Mouse (Mus musculus): ENCODE measurements at regions not wholly inside any gene's neighbourhood (a gene's known extent, or its start where the extent isn't known, plus 50 kb on each side); places are given as distances from the start of the nearest gene placed in this dataset.

GRCm38 (mm10) chr3:17452984-17453383, 495.2 kb upstream of the Cypt12 start:
- H3K4me3 ChIP-seq (ENCODE audit: insufficient read depth, low read depth, low read length) = no peak overlapping the region
- no peaks in the 10 kb centered on the region for H3K4me1 ChIP-seq (ENCODE audit: control insufficient read depth, insufficient read depth, low read length)
- H3K27ac ChIP-seq (ENCODE audit: insufficient read depth, low read depth, low read length) = no peak overlapping the region
- WGBS = 41% methylated on average over 1 of the region's 1 CpGs
- no peak for TF ChIP-seq CTCF (IDR thresholded peaks at IDR 0.05; ENCODE audit: insufficient read depth, low read depth, low read length)
- no peak for TF ChIP-seq POLR2A (IDR thresholded peaks at IDR 0.05; ENCODE audit: insufficient read depth, low read depth, low read length)

GRCm38 (mm10) chr3:17460545-17460944, 487.7 kb upstream of the Cypt12 start:
- no peaks in the 10 kb centered on the region for H3K4me1 ChIP-seq (ENCODE audit: control insufficient read depth, insufficient read depth, low read length)
- no peak overlapping the region for H3K27ac ChIP-seq (ENCODE audit: insufficient read depth, low read depth, low read length)
- no peak for TF ChIP-seq CTCF (IDR thresholded peaks at IDR 0.05; ENCODE audit: insufficient read depth, low read depth, low read length)
- TF ChIP-seq POLR2A (IDR thresholded peaks at IDR 0.05; ENCODE audit: insufficient read depth, low read depth, low read length) = no peak
- 86% methylated on average over 5 of the region's 5 CpGs for WGBS
- H3K4me3 ChIP-seq (ENCODE audit: insufficient read depth, low read depth, low read length) = no peak overlapping the region

- H3K27ac ChIP-seq (ENCODE audit: insufficient read depth, low read depth, low read length) = no peak overlapping the region
- TF ChIP-seq CTCF (IDR thresholded peaks at IDR 0.05; ENCODE audit: insufficient read depth, low read depth, low read length) (no peak), POLR2A (IDR thresholded peaks at IDR 0.05; ENCODE audit: insufficient read depth, low read depth, low read length) (no peak)
- H3K4me1 ChIP-seq (ENCODE audit: control insufficient read depth, insufficient read depth, low read length) = no peaks in the 10 kb centered on the region
- H3K4me3 ChIP-seq (ENCODE audit: insufficient read depth, low read depth, low read length) = no peak overlapping the region
- WGBS = 92% methylated on average over 4 of the region's 4 CpGs
These were observed 486.8 kb upstream of the Cypt12 start for GRCm38 (mm10) chr3:17461365-17461764.

GRCm38 (mm10) chr3:17473812-17474211, 474.4 kb upstream of the Cypt12 start:
- H3K27ac ChIP-seq (ENCODE audit: insufficient read depth, low read depth, low read length) = no peak overlapping the region
- no peaks in the 10 kb centered on the region for H3K4me1 ChIP-seq (ENCODE audit: control insufficient read depth, insufficient read depth, low read length)
- 86% methylated on average over 2 of the region's 2 CpGs for WGBS
- TF ChIP-seq POLR2A (IDR thresholded peaks at IDR 0.05; ENCODE audit: insufficient read depth, low read depth, low read length) = no peak
- no peak for TF ChIP-seq CTCF (IDR thresholded peaks at IDR 0.05; ENCODE audit: insufficient read depth, low read depth, low read length)
- H3K4me3 ChIP-seq (ENCODE audit: insufficient read depth, low read depth, low read length) = no peak overlapping the region

- TF ChIP-seq CTCF (IDR thresholded peaks at IDR 0.05; ENCODE audit: insufficient read depth, low read depth, low read length) = no peak
- TF ChIP-seq POLR2A (IDR thresholded peaks at IDR 0.05; ENCODE audit: insufficient read depth, low read depth, low read length) = no peak
- H3K4me1 ChIP-seq (ENCODE audit: control insufficient read depth, insufficient read depth, low read length) = no peaks in the 10 kb centered on the region
- H3K27ac ChIP-seq (ENCODE audit: insufficient read depth, low read depth, low read length) = no peak overlapping the region
- WGBS = 41% methylated on average over 4 of the region's 4 CpGs
- H3K4me3 ChIP-seq (ENCODE audit: insufficient read depth, low read depth, low read length) = no peak overlapping the region
These were observed 458.7 kb upstream of the Cypt12 start for GRCm38 (mm10) chr3:17489240-17490142.

GRCm38 (mm10) chr3:17490632-17491031, 457.6 kb upstream of the Cypt12 start:
- TF ChIP-seq CTCF (IDR thresholded peaks at IDR 0.05; ENCODE audit: insufficient read depth, low read depth, low read length) (no peak), POLR2A (IDR thresholded peaks at IDR 0.05; ENCODE audit: insufficient read depth, low read depth, low read length) (no peak)
- no peak overlapping the region for H3K27ac ChIP-seq (ENCODE audit: insufficient read depth, low read depth, low read length)
- no peak overlapping the region for H3K4me3 ChIP-seq (ENCODE audit: insufficient read depth, low read depth, low read length)

GRCm38 (mm10) chr3:17498291-17498690, 449.9 kb upstream of the Cypt12 start:
- Histone ChIP-seq H3K27ac (ENCODE audit: insufficient read depth, low read depth, low read length) (no peak overlapping the region), H3K4me1 (ENCODE audit: control insufficient read depth, insufficient read depth, low read length) (no peaks in the 10 kb centered on the region), H3K4me3 (ENCODE audit: insufficient read depth, low read depth, low read length) (no peak overlapping the region)
- TF ChIP-seq POLR2A (IDR thresholded peaks at IDR 0.05; ENCODE audit: insufficient read depth, low read depth, low read length) (no peak), CTCF (IDR thresholded peaks at IDR 0.05; ENCODE audit: insufficient read depth, low read depth, low read length) (no peak)
- 90% methylated on average over 3 of the region's 3 CpGs for WGBS

More at GRCm38 (mm10) chr3:17490632-17491031, 457.6 kb upstream of the Cypt12 start:
- no peaks in the 10 kb centered on the region for H3K4me1 ChIP-seq (ENCODE audit: control insufficient read depth, insufficient read depth, low read length)

GRCm38 (mm10) chr3:17501556-17501955, 446.7 kb upstream of the Cypt12 start:
- TF ChIP-seq POLR2A (IDR thresholded peaks at IDR 0.05; ENCODE audit: insufficient read depth, low read depth, low read length) = no peak
- no peak for TF ChIP-seq CTCF (IDR thresholded peaks at IDR 0.05; ENCODE audit: insufficient read depth, low read depth, low read length)
- no peak overlapping the region for H3K4me3 ChIP-seq (ENCODE audit: insufficient read depth, low read depth, low read length)
- 44% methylated on average over 2 of the region's 2 CpGs for WGBS

GRCm38 (mm10) chr3:17541346-17541745, 406.9 kb upstream of the Cypt12 start:
- TF ChIP-seq POLR2A (IDR thresholded peaks at IDR 0.05; ENCODE audit: insufficient read depth, low read depth, low read length) (no peak), CTCF (IDR thresholded peaks at IDR 0.05; ENCODE audit: insufficient read depth, low read depth, low read length) (no peak)
- H3K4me3 ChIP-seq (ENCODE audit: insufficient read depth, low read depth, low read length) = no peak overlapping the region
- H3K27ac ChIP-seq (ENCODE audit: insufficient read depth, low read depth, low read length) = no peak overlapping the region
- H3K4me1 ChIP-seq (ENCODE audit: control insufficient read depth, insufficient read depth, low read length) = no peaks in the 10 kb centered on the region

More at GRCm38 (mm10) chr3:17501556-17501955, 446.7 kb upstream of the Cypt12 start:
- no peak overlapping the region for H3K27ac ChIP-seq (ENCODE audit: insufficient read depth, low read depth, low read length)
- no peaks in the 10 kb centered on the region for H3K4me1 ChIP-seq (ENCODE audit: control insufficient read depth, insufficient read depth, low read length)

Measured in olfactory bulb, adult 2 months (tissue).